Mouse (Mus musculus): ENCODE measurements around the gene Gpn3. TPM values are rescaled to one million over a fixed set of nuclear protein-coding genes. Genes with fewer than 3 reads are reported as not detected.

The Gpn3 gene
- total RNA-seq (2012; rRNA removed) (61.4 and 66.8 TPM in 2 replicates), total RNA-seq (2014; rRNA removed) (96.1 and 97.1 TPM in 2 replicates), polyA plus RNA-seq (2012; ENCODE audit: insufficient read length, low read depth) (65.9 and 74.6 TPM in 2 replicates)

- peak within 1 kb of the TSS; percentile 63 to 91 (median 80) for H3K4me3 ChIP-seq (replicated peaks in 1 of 3; ENCODE audit: low read depth in 2 of 3, low read length in 2 of 3, poor library complexity in 1 of 3)
- TF ChIP-seq BHLHE40 (IDR thresholded peaks at IDR 0.05; ENCODE audit: low read depth, low read length) (no peak), UBTF (IDR thresholded peaks at IDR 0.05; ENCODE audit: low read depth, low read length) (0 out of 2 replicates have a peak, but pooled peaks have one; percentile 44), KAT2A (IDR thresholded peaks at IDR 0.05; ENCODE audit: insufficient replicate concordance, low read length) (0 out of 2 replicates have a peak, but pooled peaks have one; percentile 55)
- no peaks in the 10 kb centered on the region for H3K27me3 ChIP-seq (replicated peaks)
- H3K27ac ChIP-seq (ENCODE audit: insufficient read depth, low read depth): peak within 1 kb of the TSS; percentile 84
- peak within 1 kb of the TSS; percentile 98 for H3K4me2 ChIP-seq (ENCODE audit: insufficient read depth, low read depth, poor library complexity, severe bottlenecking)
- peaks cover 4 to 15% of the 10 kb centered on the region in 2 experiments; a peak in 3 of 4 replicates for H3K4me1 ChIP-seq (ENCODE audit: control insufficient read depth in 1 of 2, insufficient read depth in 2 of 2)
- dilution Hi-C loops (cut with MboI; ENCODE audit: extremely low pct_ligation_motif_present, extremely low pct_unique_long_range_greater_than_20kb, low sequenced_read_pairs) (no loop called here), in situ Hi-C loops (cut with MboI; ENCODE audit: low pct_ligation_motif_present, low pct_unique_long_range_greater_than_20kb, low sequenced_read_pairs) (no loop called here)
- no peaks in the 10 kb centered on the region for H3K9me3 ChIP-seq (replicated peaks; ENCODE audit: low read length)
- H3K9ac ChIP-seq (ENCODE audit: insufficient read depth, low read depth): peak within 1 kb of the TSS; percentile 79
- H3K36me3 ChIP-seq (replicated peaks in 1 of 2; ENCODE audit: control insufficient read depth in 1 of 2, insufficient read depth in 1 of 2, low read length in 1 of 2): peaks cover 28 to 55% of the 10 kb centered on the region in 2 experiments
- no peak for DNase-seq (ENCODE audit: extremely low read depth)
- peaks cover 18% of the 10 kb centered on the region for H3K79me2 ChIP-seq (replicated peaks; ENCODE audit: control insufficient read depth, extremely low read depth, insufficient read depth, poor library complexity, severe bottlenecking)
Measured at GRCm38 (mm10) chr5:122371591-122372191, at the start of gene Gpn3. Gene Gpn3 (plus strand): TSS chr5:122371876.

- Histone ChIP-seq H3K79me2 (replicated peaks; ENCODE audit: control insufficient read depth, extremely low read depth, insufficient read depth, poor library complexity, severe bottlenecking) (no peaks in the 10 kb centered on the region), H3K4me3 (replicated peaks in 1 of 3; ENCODE audit: low read depth in 2 of 3, low read length in 2 of 3, poor library complexity in 1 of 3) (no peak overlapping the region), H3K9ac (ENCODE audit: insufficient read depth, low read depth) (no peak overlapping the region), H3K27ac (ENCODE audit: insufficient read depth, low read depth) (no peak overlapping the region), H3K27me3 (replicated peaks) (no peaks in the 10 kb centered on the region), H3K4me1 (ENCODE audit: control insufficient read depth in 1 of 2, insufficient read depth in 2 of 2) (peaks cover 0 to under 1% of the 10 kb centered on the region in 2 experiments; a peak in 1 of 4 replicates), H3K4me2 (ENCODE audit: insufficient read depth, low read depth, poor library complexity, severe bottlenecking) (no peak overlapping the region), H3K9me3 (replicated peaks; ENCODE audit: low read length) (no peaks in the 10 kb centered on the region), H3K36me3 (replicated peaks in 1 of 2; ENCODE audit: control insufficient read depth in 1 of 2, insufficient read depth in 1 of 2, low read length in 1 of 2) (peaks cover 68 to 84% of the 10 kb centered on the region in 2 experiments)
- TF ChIP-seq TBP (conservative IDR thresholded peaks at IDR 0.05; ENCODE audit: low read depth, low read length) (no peak), CTCF (conservative IDR thresholded peaks at IDR 0.05 in 1 of 2, IDR thresholded peaks at IDR 0.05 in 1 of 2; ENCODE audit: low read depth in 2 of 2, low read length in 2 of 2) (no peak), MAFK (IDR thresholded peaks at IDR 0.05; ENCODE audit: insufficient replicate concordance, low read length) (no peak), ZKSCAN1 (IDR thresholded peaks at IDR 0.05; ENCODE audit: borderline replicate concordance, low read depth, low read length) (no peak), USF2 (conservative IDR thresholded peaks at IDR 0.05; ENCODE audit: low read depth, low read length) (no peak), SMC3 (IDR thresholded peaks at IDR 0.05; ENCODE audit: low read depth, low read length) (no peak), NELFE (IDR thresholded peaks at IDR 0.05; ENCODE audit: low read depth, low read length) (no peak), MXI1 (IDR thresholded peaks at IDR 0.05; ENCODE audit: low read depth, low read length) (no peak), ZNF384 (IDR thresholded peaks at IDR 0.05; ENCODE audit: low read depth, low read length) (no peak), HCFC1 (IDR thresholded peaks at IDR 0.05; ENCODE audit: low read depth, low read length) (no peak), MEF2A (IDR thresholded peaks at IDR 0.05; ENCODE audit: borderline replicate concordance, low read depth, low read length) (no peak), ZMIZ1 (IDR thresholded peaks at IDR 0.05; ENCODE audit: low read depth, low read length) (no peak), USF1 (IDR thresholded peaks at IDR 0.05; ENCODE audit: low read depth, low read length) (no peak), POLR2A (IDR thresholded peaks at IDR 0.05; ENCODE audit: low read depth, low read length) (no peak), PAX5 (IDR thresholded peaks at IDR 0.05; ENCODE audit: low read length) (no peak), RAD21 (IDR thresholded peaks at IDR 0.05; ENCODE audit: low read depth, low read length) (no peak), E2F4 (IDR thresholded peaks at IDR 0.05; ENCODE audit: insufficient replicate concordance, low read depth, low read length) (no peak)
- no peak for DNase-seq (ENCODE audit: extremely low read depth)
- in situ Hi-C loops (cut with MboI; ENCODE audit: low pct_ligation_motif_present, low pct_unique_long_range_greater_than_20kb, low sequenced_read_pairs): no loop called here
- dilution Hi-C loops (cut with MboI; ENCODE audit: extremely low pct_ligation_motif_present, extremely low pct_unique_long_range_greater_than_20kb, low sequenced_read_pairs): no loop called here
Measured at GRCm38 (mm10) chr5:122323523-122323922, 48.2 kb upstream of the Gpn3 start.
